Mouse (Mus musculus) MEL (cell line): ENCODE measurements at regions not wholly inside any gene's neighbourhood (a gene's known extent, or its start where the extent isn't known, plus 50 kb on each side); places are given as distances from the start of the nearest gene placed in this dataset.

Source experiments
- DNase-seq: peaks from one replicate; pipeline ENCODE4 v3.0.0; 2011; ENCODE audit warnings: low read depth, low spot score
- H3K27ac ChIP-seq: 2 replicates; pipeline ENCODE4 v1.5.1; 2012; ENCODE audit warnings: low read depth, mild to moderate bottlenecking, control low read depth, low read length, moderate library complexity; ENCODE audit not compliant: control insufficient read depth
- H3K27me3 ChIP-seq, 2 experiments: fragments of 150-350 bp in 1 of 2; sonication (generic) in 1 of 2; 2 replicates each; pipeline ENCODE4 v1.6.1; 2012; ENCODE audit warnings: low read length in 2 of 2, mild to moderate bottlenecking in 2 of 2, improper control_type of control experiment in 1 of 2, moderate library complexity in 1 of 2; ENCODE audit not compliant: insufficient read depth in 2 of 2, control insufficient read depth in 1 of 2
- H3K36me3 ChIP-seq, 2 experiments: 2 replicates each; pipeline ENCODE4 v1.6.1; 2012 to 2014; ENCODE audit warnings: low read length in 2 of 2, improper control_type of control experiment in 1 of 2, inconsistent platforms in 1 of 2, mild to moderate bottlenecking in 1 of 2; ENCODE audit not compliant: insufficient read depth in 2 of 2, control insufficient read depth in 1 of 2
- H3K4me1 ChIP-seq, 2 experiments: fragments of 150-350 bp in 1 of 2; sonication (generic) in 1 of 2; 2 replicates each; pipeline ENCODE4 v1.6.1; 2012; ENCODE audit warnings: low read length in 2 of 2, improper control_type of control experiment in 1 of 2, mild to moderate bottlenecking in 1 of 2; ENCODE audit not compliant: insufficient read depth in 2 of 2, control insufficient read depth in 1 of 2
- H3K4me3 ChIP-seq, 2 experiments: fragments of 150-350 bp in 1 of 2; sonication (generic) in 1 of 2; 2 replicates each; pipeline ENCODE4 v1.5.1; 2012; ENCODE audit warnings: low read depth in 2 of 2, low read length in 2 of 2, mild to moderate bottlenecking in 2 of 2, moderate library complexity in 2 of 2, control low read depth in 1 of 2, improper control_type of control experiment in 1 of 2; ENCODE audit not compliant: control insufficient read depth in 1 of 2, insufficient read depth in 1 of 2
- H3K79me2 ChIP-seq: 2 replicates; pipeline ENCODE4 v1.6.1; 2012; ENCODE audit warnings: mild to moderate bottlenecking, low read length, moderate library complexity; ENCODE audit not compliant: control insufficient read depth, poor library complexity, insufficient read depth
- H3K9ac ChIP-seq: 2 replicates; pipeline ENCODE4 v1.6.1; 2012; ENCODE audit warnings: low read depth, mild to moderate bottlenecking, control low read depth, low read length, moderate library complexity; ENCODE audit not compliant: control insufficient read depth, poor library complexity, severe bottlenecking
- H3K9me3 ChIP-seq: fragments of 150-350 bp; sonication (generic); replicated peaks from 2 replicates; pipeline ENCODE4 v1.6.1; 2012; ENCODE audit warnings: mild to moderate bottlenecking, low read length, improper control_type of control experiment, moderate library complexity; ENCODE audit not compliant: insufficient read depth
- CTCF ChIP-seq, 3 experiments: IDR thresholded peaks in 2 of 3; conservative IDR thresholded peaks in 1 of 3; 2 replicates each; pipeline ENCODE4 v1.5.1; 2011 to 2012; ENCODE audit warnings: low read length in 3 of 3, low read depth in 2 of 3, mild to moderate bottlenecking in 2 of 3, improper control_type of control experiment in 1 of 3, inconsistent platforms in 1 of 3, mixed read lengths in 1 of 3, moderate library complexity in 1 of 3; ENCODE audit not compliant: control insufficient read depth in 1 of 3, insufficient read depth in 1 of 3, poor library complexity in 1 of 3, severe bottlenecking in 1 of 3
- EP300 ChIP-seq, 2 experiments: IDR thresholded peaks; 2 replicates each; pipeline ENCODE4 v1.6.1; 2011; ENCODE audit warnings: improper control_type of control experiment in 2 of 2, low read length in 2 of 2, low read depth in 1 of 2, mild to moderate bottlenecking in 1 of 2
- ETS1 ChIP-seq: IDR thresholded peaks from 2 replicates; pipeline ENCODE4 v1.6.1; 2012; ENCODE audit warnings: low read depth, mild to moderate bottlenecking, inconsistent platforms, low read length, improper control_type of control experiment, moderate library complexity
- GABPA ChIP-seq: IDR thresholded peaks from 2 replicates; pipeline ENCODE4 v1.6.1; 2012; ENCODE audit warnings: low read depth, mild to moderate bottlenecking, inconsistent platforms, low read length, improper control_type of control experiment, moderate library complexity
- KAT2A ChIP-seq: conservative IDR thresholded peaks from 2 replicates; pipeline ENCODE4 v1.6.1; 2012; ENCODE audit warnings: low read depth, low read length, improper control_type of control experiment, inconsistent platforms
- MAX ChIP-seq: IDR thresholded peaks from 2 replicates; pipeline ENCODE4 v1.6.1; 2011; ENCODE audit warnings: low read length, improper control_type of control experiment
- MEF2A ChIP-seq: IDR thresholded peaks from 2 replicates; pipeline ENCODE4 v1.6.1; 2014; ENCODE audit warnings: low read depth, mild to moderate bottlenecking, inconsistent platforms, low read length, improper control_type of control experiment; ENCODE audit not compliant: poor library complexity, insufficient replicate concordance, severe bottlenecking; ENCODE audit errors: extremely low read depth
- MXI1 ChIP-seq: IDR thresholded peaks from 2 replicates; pipeline ENCODE4 v1.6.1; 2011; ENCODE audit warnings: mild to moderate bottlenecking, low read depth, low read length, improper control_type of control experiment
- MYB ChIP-seq: IDR thresholded peaks from 2 replicates; pipeline ENCODE4 v1.6.1; 2011; ENCODE audit warnings: mild to moderate bottlenecking, low read depth, low read length, improper control_type of control experiment
- POLR2A ChIP-seq, 2 experiments: IDR thresholded peaks; 2 replicates each; pipeline ENCODE4 v1.6.1; 2011 to 2012; ENCODE audit warnings: low read length in 2 of 2, mild to moderate bottlenecking in 2 of 2, control low read depth in 1 of 2, improper control_type of control experiment in 1 of 2, low read depth in 1 of 2, moderate library complexity in 1 of 2; ENCODE audit not compliant: control insufficient read depth in 1 of 2, insufficient read depth in 1 of 2, poor library complexity in 1 of 2
- RAD21 ChIP-seq: IDR thresholded peaks from 2 replicates; pipeline ENCODE4 v1.6.1; 2011; ENCODE audit warnings: mild to moderate bottlenecking, low read depth, low read length, improper control_type of control experiment
- SMC3 ChIP-seq: IDR thresholded peaks from 2 replicates; pipeline ENCODE4 v1.6.1; 2011; ENCODE audit warnings: low read depth, low read length, improper control_type of control experiment
- ZMIZ1 ChIP-seq: IDR thresholded peaks from 2 replicates; pipeline ENCODE4 v1.6.1; 2012; ENCODE audit warnings: low read depth, mild to moderate bottlenecking, inconsistent platforms, low read length, improper control_type of control experiment, moderate library complexity
- ZNF384 ChIP-seq: IDR thresholded peaks from 2 replicates; pipeline ENCODE4 v1.6.1; 2012; ENCODE audit warnings: low read depth, mild to moderate bottlenecking, inconsistent platforms, low read length, improper control_type of control experiment

DNA sequence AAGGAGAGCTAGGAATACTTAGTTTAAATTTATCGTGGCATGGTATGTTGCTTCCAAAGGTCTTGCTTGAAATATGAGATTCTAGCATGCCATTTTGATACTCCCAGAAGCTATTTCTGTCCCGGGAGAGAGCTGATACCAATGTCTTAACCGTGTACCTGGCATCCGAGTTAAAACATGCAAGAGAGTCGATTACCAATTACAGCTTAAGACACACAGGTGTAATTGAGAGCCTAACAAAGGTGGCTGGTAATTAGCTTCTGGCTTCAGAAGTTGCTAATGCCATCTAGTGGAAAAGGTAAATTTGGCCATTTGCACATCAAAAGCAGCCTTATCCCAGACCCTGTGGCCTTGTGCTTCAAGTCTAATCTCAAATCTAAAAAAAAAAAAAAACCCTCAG, 210.0 kb upstream of the Spred2 start (continued):
- TF ChIP-seq POLR2A (IDR thresholded peaks at IDR 0.05; ENCODE audit: control insufficient read depth in 1 of 2, insufficient read depth in 1 of 2, low read depth in 1 of 2, low read length in 2 of 2, poor library complexity in 1 of 2): no peak
- TF ChIP-seq RAD21: peak; percentile 45

GRCm38 (mm10) chr11:19714888-19715595, 209.1 kb upstream of the Spred2 start:
- no peak overlapping the region for H3K27ac ChIP-seq
- no peak for DNase-seq
- H3K79me2 ChIP-seq: no peaks in the 10 kb centered on the region
- TF ChIP-seq CTCF (IDR thresholded peaks at IDR 0.05 in 2 of 3, conservative IDR thresholded peaks at IDR 0.05 in 1 of 3; ENCODE audit: control insufficient read depth in 1 of 3, insufficient read depth in 1 of 3, low read depth in 2 of 3, low read length in 3 of 3, poor library complexity in 1 of 3, severe bottlenecking in 1 of 3) (no peak), MEF2A (no peak), GABPA (no peak), ZNF384 (no peak)
- no peaks in the 10 kb centered on the region for H3K36me3 ChIP-seq
- H3K4me1 ChIP-seq: no peaks in the 10 kb centered on the region
- no peak overlapping the region for H3K9ac ChIP-seq
- H3K9me3 ChIP-seq: no peaks in the 10 kb centered on the region
- H3K4me3 ChIP-seq: no peak overlapping the region
- H3K27me3 ChIP-seq: peaks cover 3 to 4% of the 10 kb centered on the region in 2 experiments; a peak in 3 of 4 replicates

- DNase-seq: no peak
- H3K27me3 ChIP-seq: peaks cover 3 to 4% of the 10 kb centered on the region in 2 experiments; a peak in 2 of 4 replicates
- H3K9me3 ChIP-seq: no peaks in the 10 kb centered on the region
- no peak overlapping the region for H3K4me3 ChIP-seq
- H3K79me2 ChIP-seq: no peaks in the 10 kb centered on the region
- H3K9ac ChIP-seq: no peak overlapping the region
- H3K4me1 ChIP-seq: no peaks in the 10 kb centered on the region
- H3K36me3 ChIP-seq: no peaks in the 10 kb centered on the region
- no peak overlapping the region for H3K27ac ChIP-seq
- TF ChIP-seq EP300 (IDR thresholded peaks at IDR 0.05; ENCODE audit: low read depth in 1 of 2, low read length in 2 of 2) (no peak), RAD21 (no peak), MEF2A (no peak), SMC3 (no peak), MYB (no peak), MAX (no peak), ETS1 (no peak), MXI1 (no peak), KAT2A (no peak), ZMIZ1 (no peak)
These were observed 206.0 kb upstream of the Spred2 start for GRCm38 (mm10) chr11:19718165-19718564.
